Mouse (Mus musculus): ENCODE measurements at regions not wholly inside any gene's neighbourhood (a gene's known extent, or its start where the extent isn't known, plus 50 kb on each side); places are given as distances from the start of the nearest gene placed in this dataset.
A peak's percentile ranks its signal among the peaks of the same experiment; 100 is the strongest.

DNA sequence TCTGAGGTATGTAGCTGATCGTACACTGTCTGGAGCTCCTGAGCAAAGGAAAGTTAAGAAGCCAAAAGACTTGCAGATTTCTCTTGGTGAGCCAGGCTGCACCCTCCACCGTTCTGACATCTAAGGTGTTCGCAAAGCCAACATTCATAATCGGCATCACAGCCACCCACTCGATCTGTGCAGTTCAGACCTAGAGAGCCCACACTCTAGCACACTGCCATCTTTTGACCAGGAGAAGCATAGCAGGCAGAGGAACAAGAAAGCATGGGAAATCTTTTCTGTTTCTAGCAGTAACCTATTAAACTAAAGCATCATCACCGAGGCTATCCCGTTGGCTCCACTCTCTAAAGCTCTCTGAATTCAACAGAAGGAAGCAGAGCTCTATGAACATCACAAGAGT, 59.2 kb downstream of the Areg start:
- Histone ChIP-seq H3K36me3 (ENCODE audit: control insufficient read depth, insufficient read depth, low read length) (no peaks in the 10 kb centered on the region), H3K4me2 (replicated peaks; ENCODE audit: low read depth, low read length, severe bottlenecking) (no peak overlapping the region), H3K4me3 (replicated peaks; ENCODE audit: low read length) (no peak overlapping the region), H3K9me3 (ENCODE audit: control insufficient read depth, low read length) (no peaks in the 10 kb centered on the region), H3K27ac (replicated peaks; ENCODE audit: low read depth, low read length) (no peak overlapping the region), H3K27me3 (ENCODE audit: control insufficient read depth, insufficient read depth, low read length) (no peaks in the 10 kb centered on the region), H3K9ac (ENCODE audit: low read depth, low read length, severe bottlenecking) (no peak overlapping the region), H3K4me1 (ENCODE audit: control insufficient read depth, insufficient read depth, low read length) (no peaks in the 10 kb centered on the region)
- TF ChIP-seq POLR2A (IDR thresholded peaks at IDR 0.05; ENCODE audit: borderline replicate concordance, extremely low read depth, insufficient read depth, insufficient read length) = no peak
- DNase-seq (ENCODE audit: low spot score) (peak; percentile 21), ATAC-seq (ENCODE audit: low FRiP score, low read depth) (no peak)
- WGBS = 42% methylated on average over 7 of the region's 7 CpGs

DNA sequence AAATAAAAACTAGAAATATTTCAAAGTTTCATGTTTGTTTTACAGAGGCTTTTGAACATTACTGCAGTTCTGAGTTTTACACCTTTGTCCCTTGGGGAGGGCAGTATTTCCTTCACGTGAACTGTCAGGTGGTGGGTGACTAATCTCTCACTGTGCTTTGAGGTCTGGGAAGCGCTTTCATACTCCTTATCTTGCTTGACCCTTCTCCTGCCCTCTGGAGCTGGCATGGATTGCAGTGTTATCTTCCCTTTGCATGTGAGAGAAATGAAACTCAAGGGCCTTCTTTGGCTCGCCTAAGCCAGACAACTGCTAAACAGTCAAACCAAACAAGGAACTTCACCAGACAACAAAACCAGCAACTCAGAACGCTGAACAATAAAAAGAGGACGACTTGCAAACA, 61.0 kb downstream of the Areg start:
- 47% methylated on average over 5 of the region's 5 CpGs for WGBS
- Histone ChIP-seq H3K4me1 (ENCODE audit: control insufficient read depth, insufficient read depth, low read length) (peaks cover 3% of the 10 kb centered on the region; the same call in 1 of the 2 replicates), H3K27ac (replicated peaks; ENCODE audit: low read depth, low read length) (no peak overlapping the region), H3K27me3 (ENCODE audit: control insufficient read depth, insufficient read depth, low read length) (no peaks in the 10 kb centered on the region), H3K9me3 (ENCODE audit: control insufficient read depth, low read length) (no peaks in the 10 kb centered on the region), H3K4me2 (replicated peaks; ENCODE audit: low read depth, low read length, severe bottlenecking) (no peak overlapping the region), H3K4me3 (replicated peaks; ENCODE audit: low read length) (no peak overlapping the region), H3K9ac (ENCODE audit: low read depth, low read length, severe bottlenecking) (no peak overlapping the region), H3K36me3 (ENCODE audit: control insufficient read depth, insufficient read depth, low read length) (no peaks in the 10 kb centered on the region)
- no peak for ATAC-seq (ENCODE audit: low FRiP score, low read depth)
- no peak for TF ChIP-seq POLR2A (IDR thresholded peaks at IDR 0.05; ENCODE audit: borderline replicate concordance, extremely low read depth, insufficient read depth, insufficient read length)
- DNase-seq (ENCODE audit: low spot score) = no peak

DNA sequence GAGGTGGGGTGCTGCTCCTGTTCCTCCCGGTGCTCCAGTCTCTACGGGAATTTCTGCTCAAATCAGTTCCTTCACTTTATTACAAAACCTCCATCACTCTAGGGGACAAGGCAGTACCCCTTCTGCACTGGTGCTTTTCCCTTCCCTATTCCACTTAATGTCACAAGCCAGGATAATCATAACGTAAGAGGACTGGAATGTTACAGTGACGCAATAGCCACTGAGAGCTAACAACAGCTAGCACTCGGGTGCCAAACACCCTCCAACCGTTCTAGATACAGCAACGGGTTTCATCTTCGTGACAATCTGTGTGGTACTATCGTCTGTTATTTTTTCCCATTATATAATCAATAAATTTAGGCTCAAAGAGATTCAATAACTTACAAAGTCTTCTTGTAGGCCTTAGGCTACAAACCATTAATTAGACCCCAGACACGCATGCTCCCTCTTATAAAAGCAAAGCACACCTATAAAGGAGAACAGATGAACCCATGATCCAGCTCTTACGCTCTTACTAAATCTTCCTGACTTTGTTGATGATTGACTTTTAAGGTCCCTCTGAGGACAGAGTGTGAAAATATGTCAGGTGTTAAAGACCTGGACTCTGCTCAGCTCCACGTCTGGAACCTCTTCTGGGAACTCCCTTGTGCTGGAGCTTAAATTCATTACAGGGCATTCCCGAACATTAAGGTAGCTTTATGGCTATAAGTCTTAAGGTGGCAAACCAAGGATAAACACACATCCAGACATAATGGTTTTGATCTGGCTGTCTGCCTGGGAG, 65.0 kb downstream of the Areg start:
- ATAC-seq (ENCODE audit: low FRiP score, low read depth) (0 out of 2 replicates have a peak, but pooled peaks have one; percentile 30), DNase-seq (ENCODE audit: low spot score) (peak; percentile 8)

DNA sequence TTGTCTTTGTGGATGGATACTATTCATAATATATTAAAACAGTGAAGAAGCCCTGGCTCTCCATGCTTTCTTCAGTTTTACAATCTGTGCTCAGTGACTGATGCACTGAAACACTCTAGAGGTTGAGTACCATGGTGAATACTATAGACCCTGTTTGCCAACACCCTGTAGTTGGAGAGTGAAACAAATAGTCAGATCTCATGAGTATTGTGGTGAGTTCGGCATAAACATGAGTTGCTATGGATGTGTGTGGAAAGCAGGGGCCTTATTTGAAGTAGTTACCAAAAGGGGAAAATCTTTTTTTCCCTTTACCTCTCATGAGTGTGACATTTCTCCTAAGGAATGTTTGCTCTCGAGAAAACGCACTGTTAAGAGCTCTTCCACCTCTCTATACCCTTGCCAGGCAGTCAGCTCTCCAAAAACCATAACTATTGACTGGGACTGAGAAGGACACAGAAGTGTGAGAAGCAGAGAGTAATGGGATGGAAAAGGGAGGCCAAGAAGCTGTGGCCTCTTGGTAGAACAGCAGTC, 66.0 kb downstream of the Areg start:
- no peak for ATAC-seq (ENCODE audit: low FRiP score, low read depth)

More for the DNA sequence above, 65.0 kb downstream of the Areg start:
- Histone ChIP-seq H3K4me2 (replicated peaks; ENCODE audit: low read depth, low read length, severe bottlenecking) (no peak overlapping the region), H3K4me1 (ENCODE audit: control insufficient read depth, insufficient read depth, low read length) (peaks cover 3% of the 10 kb centered on the region; the same call in 1 of the 2 replicates), H3K27ac (replicated peaks; ENCODE audit: low read depth, low read length) (no peak overlapping the region), H3K4me3 (replicated peaks; ENCODE audit: low read length) (no peak overlapping the region), H3K9ac (ENCODE audit: low read depth, low read length, severe bottlenecking) (no peak overlapping the region), H3K36me3 (ENCODE audit: control insufficient read depth, insufficient read depth, low read length) (no peaks in the 10 kb centered on the region), H3K9me3 (ENCODE audit: control insufficient read depth, low read length) (no peaks in the 10 kb centered on the region), H3K27me3 (ENCODE audit: control insufficient read depth, insufficient read depth, low read length) (no peaks in the 10 kb centered on the region)
- TF ChIP-seq POLR2A (IDR thresholded peaks at IDR 0.05; ENCODE audit: borderline replicate concordance, extremely low read depth, insufficient read depth, insufficient read length) = no peak
- WGBS = 47% methylated on average over 13 of the region's 13 CpGs

DNA sequence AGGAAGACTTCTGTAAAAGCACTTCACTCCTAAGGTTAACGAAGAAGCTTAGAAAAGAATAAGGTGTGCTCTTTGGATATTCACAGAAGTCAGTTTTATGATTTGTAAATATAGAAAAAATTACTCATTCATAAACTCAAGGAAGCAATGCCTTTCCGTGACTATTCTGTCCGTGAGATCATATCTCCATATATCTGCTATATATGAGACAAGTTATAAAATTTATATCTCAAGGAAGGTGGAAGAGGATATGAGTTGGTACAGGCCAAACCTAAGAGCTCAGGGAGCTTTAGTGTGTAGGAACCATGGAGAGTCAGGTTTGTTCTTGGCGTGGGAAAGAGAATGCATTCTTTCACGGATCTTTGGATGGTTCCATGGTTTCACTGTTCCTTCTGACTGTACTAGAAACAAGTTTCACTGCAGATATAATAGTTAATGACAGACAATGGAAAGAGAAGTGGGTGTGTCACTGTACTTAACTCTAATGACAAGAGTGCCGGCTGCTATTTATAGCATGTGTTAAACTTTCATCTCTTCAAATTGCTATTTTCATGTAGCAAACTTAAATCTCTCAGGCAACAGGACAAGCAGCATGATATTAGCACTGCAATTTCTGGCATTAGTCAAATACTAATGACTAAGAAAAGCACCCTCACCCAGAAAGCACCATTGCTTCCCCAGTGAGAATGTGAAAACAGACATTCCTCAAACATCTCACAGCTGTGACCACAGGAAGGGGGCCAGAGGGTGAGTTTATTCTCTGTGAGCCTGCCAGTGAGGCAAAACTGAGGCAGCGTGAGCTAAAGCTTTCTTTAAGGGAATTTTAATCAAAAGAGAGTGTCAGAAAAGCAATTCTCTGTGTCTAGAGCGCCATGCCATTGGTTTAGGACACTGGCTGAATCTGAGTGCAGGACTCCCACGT, 67.4 kb downstream of the Areg start:
- Histone ChIP-seq H3K27ac (replicated peaks; ENCODE audit: low read depth, low read length) (no peak overlapping the region), H3K4me3 (replicated peaks; ENCODE audit: low read length) (no peak overlapping the region), H3K4me1 (ENCODE audit: control insufficient read depth, insufficient read depth, low read length) (peaks cover 3% of the 10 kb centered on the region; the same call in 1 of the 2 replicates), H3K9me3 (ENCODE audit: control insufficient read depth, low read length) (no peaks in the 10 kb centered on the region), H3K27me3 (ENCODE audit: control insufficient read depth, insufficient read depth, low read length) (no peaks in the 10 kb centered on the region), H3K4me2 (replicated peaks; ENCODE audit: low read depth, low read length, severe bottlenecking) (no peak overlapping the region), H3K9ac (ENCODE audit: low read depth, low read length, severe bottlenecking) (no peak overlapping the region), H3K36me3 (ENCODE audit: control insufficient read depth, insufficient read depth, low read length) (no peaks in the 10 kb centered on the region)
- DNase-seq (ENCODE audit: low spot score) (no peak), ATAC-seq (ENCODE audit: low FRiP score, low read depth) (no peak)
- 74% methylated on average over 9 of the region's 9 CpGs for whole genome bisulfite sequencing
- no peak for TF ChIP-seq POLR2A (IDR thresholded peaks at IDR 0.05; ENCODE audit: borderline replicate concordance, extremely low read depth, insufficient read depth, insufficient read length)

More for the DNA sequence above, 66.0 kb downstream of the Areg start:
- WGBS = 77% methylated on average over 3 of the region's 3 CpGs
- H3K27me3 ChIP-seq (ENCODE audit: control insufficient read depth, insufficient read depth, low read length) = no peaks in the 10 kb centered on the region
- H3K36me3 ChIP-seq (ENCODE audit: control insufficient read depth, insufficient read depth, low read length) = no peaks in the 10 kb centered on the region
- no peak for TF ChIP-seq POLR2A (IDR thresholded peaks at IDR 0.05; ENCODE audit: borderline replicate concordance, extremely low read depth, insufficient read depth, insufficient read length)
- H3K4me1 ChIP-seq (ENCODE audit: control insufficient read depth, insufficient read depth, low read length) = peaks cover 3% of the 10 kb centered on the region; the same call in 1 of the 2 replicates
- H3K4me2 ChIP-seq (replicated peaks; ENCODE audit: low read depth, low read length, severe bottlenecking) = no peak overlapping the region
- no peak overlapping the region for H3K4me3 ChIP-seq (replicated peaks; ENCODE audit: low read length)
- H3K27ac ChIP-seq (replicated peaks; ENCODE audit: low read depth, low read length) = no peak overlapping the region
- DNase-seq (ENCODE audit: low spot score) = no peak
- H3K9me3 ChIP-seq (ENCODE audit: control insufficient read depth, low read length) = no peaks in the 10 kb centered on the region
- no peak overlapping the region for H3K9ac ChIP-seq (ENCODE audit: low read depth, low read length, severe bottlenecking)
